Mouse (Mus musculus): ENCODE results near the gene Sppl3. TPM values are rescaled to one million over a fixed set of nuclear protein-coding genes. Genes with fewer than 3 reads are reported as not detected.

Gene Sppl3
- total and polyA plus RNA-seq, 3 experiments: 14.3 to 29.2 (median 14.9) TPM

GRCm38 (mm10) chr5:115015121-115015520 is 4.2 kb downstream of the Sppl3 start:
- in situ Hi-C loops (cut with MboI; ENCODE audit: low pct_ligation_motif_present, low pct_unique_long_range_greater_than_20kb, low sequenced_read_pairs): no loop called here
- Histone ChIP-seq H3K9me3 (replicated peaks; ENCODE audit: low read length) (no peaks in the 10 kb centered on the region), H3K36me3 (replicated peaks in 1 of 2; ENCODE audit: control insufficient read depth in 1 of 2, insufficient read depth in 1 of 2, low read length in 1 of 2) (peaks cover 2 to 12% of the 10 kb centered on the region in 2 experiments), H3K4me3 (replicated peaks in 1 of 3; ENCODE audit: low read depth in 2 of 3, low read length in 2 of 3, poor library complexity in 1 of 3) (no peak overlapping the region), H3K4me2 (ENCODE audit: insufficient read depth, low read depth, poor library complexity, severe bottlenecking) (peak overlapping the region; percentile 14; the same call in 1 of the 2 replicates), H3K79me2 (replicated peaks; ENCODE audit: control insufficient read depth, extremely low read depth, insufficient read depth, poor library complexity, severe bottlenecking) (peaks cover 70% of the 10 kb centered on the region), H3K27ac (ENCODE audit: insufficient read depth, low read depth) (no peak overlapping the region), H3K4me1 (ENCODE audit: control insufficient read depth in 1 of 2, insufficient read depth in 2 of 2) (peaks cover 17 to 63% of the 10 kb centered on the region in 2 experiments), H3K27me3 (replicated peaks) (no peaks in the 10 kb centered on the region), H3K9ac (ENCODE audit: insufficient read depth, low read depth) (no peak overlapping the region)
- dilution Hi-C loops (cut with MboI; ENCODE audit: extremely low pct_ligation_motif_present, extremely low pct_unique_long_range_greater_than_20kb, low sequenced_read_pairs): no loop called here
- no peak for DNase-seq (ENCODE audit: extremely low read depth)
- TF ChIP-seq HCFC1 (IDR thresholded peaks at IDR 0.05; ENCODE audit: low read depth, low read length) (no peak), SIN3A (IDR thresholded peaks at IDR 0.05; ENCODE audit: low read length) (no peak), ZMIZ1 (IDR thresholded peaks at IDR 0.05; ENCODE audit: low read depth, low read length) (no peak), MXI1 (IDR thresholded peaks at IDR 0.05; ENCODE audit: low read depth, low read length) (no peak), MAX (IDR thresholded peaks at IDR 0.05; ENCODE audit: low read length) (no peak), ZNF384 (IDR thresholded peaks at IDR 0.05; ENCODE audit: low read depth, low read length) (no peak), TBP (conservative IDR thresholded peaks at IDR 0.05; ENCODE audit: low read depth, low read length) (no peak), MEF2A (IDR thresholded peaks at IDR 0.05; ENCODE audit: borderline replicate concordance, low read depth, low read length) (no peak)

- H3K4me1 ChIP-seq (ENCODE audit: control insufficient read depth in 1 of 2, insufficient read depth in 2 of 2): peaks cover 12 to 48% of the 10 kb centered on the region in 2 experiments
These were observed 7.3 kb downstream of the Sppl3 start for GRCm38 (mm10) chr5:115018270-115018669.

More at GRCm38 (mm10) chr5:115018270-115018669, 7.3 kb downstream of the Sppl3 start:
- dilution Hi-C loops (cut with MboI; ENCODE audit: extremely low pct_ligation_motif_present, extremely low pct_unique_long_range_greater_than_20kb, low sequenced_read_pairs) (no loop called here), in situ Hi-C loops (cut with MboI; ENCODE audit: low pct_ligation_motif_present, low pct_unique_long_range_greater_than_20kb, low sequenced_read_pairs) (no loop called here)
- Histone ChIP-seq H3K4me3 (replicated peaks in 1 of 3; ENCODE audit: low read depth in 2 of 3, low read length in 2 of 3, poor library complexity in 1 of 3) (no peak overlapping the region), H3K27ac (ENCODE audit: insufficient read depth, low read depth) (no peak overlapping the region), H3K9me3 (replicated peaks; ENCODE audit: low read length) (no peaks in the 10 kb centered on the region), H3K9ac (ENCODE audit: insufficient read depth, low read depth) (no peak overlapping the region), H3K36me3 (replicated peaks in 1 of 2; ENCODE audit: control insufficient read depth in 1 of 2, insufficient read depth in 1 of 2, low read length in 1 of 2) (peaks cover 2 to 20% of the 10 kb centered on the region in 2 experiments), H3K79me2 (replicated peaks; ENCODE audit: control insufficient read depth, extremely low read depth, insufficient read depth, poor library complexity, severe bottlenecking) (peaks cover 76% of the 10 kb centered on the region), H3K4me2 (ENCODE audit: insufficient read depth, low read depth, poor library complexity, severe bottlenecking) (no peak overlapping the region), H3K27me3 (replicated peaks) (no peaks in the 10 kb centered on the region)
- DNase-seq (ENCODE audit: extremely low read depth): no peak
- TF ChIP-seq NELFE (IDR thresholded peaks at IDR 0.05; ENCODE audit: low read depth, low read length) (no peak), MAX (IDR thresholded peaks at IDR 0.05; ENCODE audit: low read length) (no peak), POLR2AphosphoS2 (IDR thresholded peaks at IDR 0.05; ENCODE audit: low read depth, low read length) (no peak), E2F4 (IDR thresholded peaks at IDR 0.05; ENCODE audit: insufficient replicate concordance, low read depth, low read length) (no peak), POLR2A (IDR thresholded peaks at IDR 0.05; ENCODE audit: low read depth, low read length) (no peak), MAZ (IDR thresholded peaks at IDR 0.05; ENCODE audit: low read depth, low read length) (no peak), CHD1 (IDR thresholded peaks at IDR 0.05; ENCODE audit: low read depth, low read length) (no peak), CTCF (conservative IDR thresholded peaks at IDR 0.05 in 1 of 2, IDR thresholded peaks at IDR 0.05 in 1 of 2; ENCODE audit: low read depth in 2 of 2, low read length in 2 of 2) (no peak), EP300 (IDR thresholded peaks at IDR 0.05; ENCODE audit: low read length) (no peak), PAX5 (IDR thresholded peaks at IDR 0.05; ENCODE audit: low read length) (no peak), KAT2A (IDR thresholded peaks at IDR 0.05; ENCODE audit: insufficient replicate concordance, low read length) (no peak), BHLHE40 (IDR thresholded peaks at IDR 0.05; ENCODE audit: low read depth, low read length) (no peak), MYC (IDR thresholded peaks at IDR 0.05; ENCODE audit: low read depth, low read length) (no peak), ZKSCAN1 (IDR thresholded peaks at IDR 0.05; ENCODE audit: borderline replicate concordance, low read depth, low read length) (no peak), CHD2 (IDR thresholded peaks at IDR 0.05; ENCODE audit: low read length) (no peak), NRF1 (IDR thresholded peaks at IDR 0.05; ENCODE audit: low read depth, low read length) (no peak), SMC3 (IDR thresholded peaks at IDR 0.05; ENCODE audit: low read depth, low read length) (no peak)

All from CH12.LX (cell line).